Mouse (Mus musculus) adrenal gland (tissue): ENCODE data around the gene Cenpp.

Experiments used
- intact Hi-C: fragments of 180-260 bp; cut with DNase I; formaldehyde crosslinking; loops from one replicate; pipeline ENCODE4 v1.15.1; 2025

The Cenpp gene

GRCm38 (mm10) chr13:49608589-49609322, 43.8 kb downstream of the Cenpp start:
- intact Hi-C loops: no loop called here

- intact Hi-C loops: no loop called here
These were observed 44.9 kb downstream of the Cenpp start, which contains the start of gene Ogn for GRCm38 (mm10) chr13:49607714-49608113. Gene Ogn, plus strand, starts transcription at chr13:49608046.

GRCm38 (mm10) chr13:49603603-49604002, 49.0 kb downstream of the Cenpp start:
- intact Hi-C loops: loop anchor here (5.0 kb wide), 1 partner anchor 36 kb away; no protein-coding TSS in a partner anchor

GRCm38 (mm10) chr13:49602541-49602940, 50.0 kb downstream of the Cenpp start:
- intact Hi-C loops: loop anchor here (5.0 kb wide), 1 partner anchor 35 kb away; no protein-coding TSS in a partner anchor

GRCm38 (mm10) chr13:49586062-49586461, 66.5 kb downstream of the Cenpp start:
- intact Hi-C loops: no loop called here

- intact Hi-C loops: no loop called here
These were observed 68.1 kb downstream of the Cenpp start for GRCm38 (mm10) chr13:49584307-49585005.

GRCm38 (mm10) chr13:49583859-49584258, 68.7 kb downstream of the Cenpp start:
- intact Hi-C loops: no loop called here

GRCm38 (mm10) chr13:49581541-49582530, 70.7 kb downstream of the Cenpp start, which contains the start of gene Omd:
Gene Omd, plus strand, starts transcription at chr13:49582462.
- intact Hi-C loops: no loop called here

GRCm38 (mm10) chr13:49571418-49571817, 81.2 kb downstream of the Cenpp start:
- intact Hi-C loops: no loop called here

- intact Hi-C loops: no loop called here
These were observed 82.2 kb downstream of the Cenpp start for GRCm38 (mm10) chr13:49570371-49570770.

- intact Hi-C loops: loop anchor here (5.0 kb wide), 2 partner anchors 78 to 117 kb away; no protein-coding TSS in a partner anchor
These were observed 88.2 kb downstream of the Cenpp start for GRCm38 (mm10) chr13:49564347-49564746.

- intact Hi-C loops: loop anchor here (5.0 kb wide), 2 partner anchors 81 to 114 kb away; no protein-coding TSS in a partner anchor
These were observed 91.7 kb downstream of the Cenpp start for GRCm38 (mm10) chr13:49560886-49561285.

- intact Hi-C loops: no loop called here
These were observed 93.4 kb downstream of the Cenpp start for GRCm38 (mm10) chr13:49559185-49559584.

- intact Hi-C loops: no loop called here
These were observed 95.7 kb downstream of the Cenpp start for GRCm38 (mm10) chr13:49556924-49557323.

- intact Hi-C loops: no loop called here
These were observed 96.4 kb downstream of the Cenpp start for GRCm38 (mm10) chr13:49556203-49556602.

GRCm38 (mm10) chr13:49554519-49554918, 98.1 kb downstream of the Cenpp start:
- intact Hi-C loops: no loop called here

GRCm38 (mm10) chr13:49549616-49550015, 103.0 kb downstream of the Cenpp start:
- intact Hi-C loops: no loop called here

GRCm38 (mm10) chr13:49547563-49548150, 104.9 kb downstream of the Cenpp start:
- intact Hi-C loops: no loop called here

- intact Hi-C loops: no loop called here
These were observed 106.1 kb downstream of the Cenpp start for GRCm38 (mm10) chr13:49546517-49546916.

- intact Hi-C loops: no loop called here
These were observed 106.9 kb downstream of the Cenpp start for GRCm38 (mm10) chr13:49545646-49546045.

- intact Hi-C loops: no loop called here
These were observed 108.3 kb downstream of the Cenpp start, which contains the start of gene Aspn for GRCm38 (mm10) chr13:49544279-49544678. Gene Aspn, plus strand, starts transcription at chr13:49544443.
